Mouse (Mus musculus): ENCODE results near the gene Macrod2. TPM values are rescaled to one million over a fixed set of nuclear protein-coding genes. Genes with fewer than 3 reads are reported as not detected.

Macrod2 gene
- polyA plus RNA-seq, 1 experiment from 2014 or later: 31.9 TPM

GRCm38 (mm10) chr2:142267836-142268235, 1872.7 kb downstream of the Macrod2 start:
- 54% methylated on average over 2 of the region's 2 CpGs for WGBS
- no peak overlapping the region for H3K4me3 ChIP-seq (ENCODE audit: low read depth, low read length)
- no peaks in the 10 kb centered on the region for H3K27me3 ChIP-seq (ENCODE audit: control insufficient read depth, insufficient read depth, low read length)
- no peak overlapping the region for H3K27ac ChIP-seq (replicated peaks)
- DNase-seq (ENCODE audit: low spot score): no peak
- no peaks in the 10 kb centered on the region for H3K9me3 ChIP-seq (ENCODE audit: control insufficient read depth, low read length)
- TF ChIP-seq CTCF (IDR thresholded peaks at IDR 0.05; ENCODE audit: low read depth): no peak
- no peak for TF ChIP-seq EP300 (optimal IDR thresholded peaks at IDR 0.05)
- ATAC-seq (ENCODE audit: low FRiP score, low TSS enrichment): no peak
- H3K4me1 ChIP-seq (replicated peaks; ENCODE audit: control insufficient read depth, insufficient read depth): no peaks in the 10 kb centered on the region
- no peaks in the 10 kb centered on the region for H3K36me3 ChIP-seq (ENCODE audit: control insufficient read depth, insufficient read depth, low read length)
- no peak overlapping the region for H3K4me2 ChIP-seq (replicated peaks; ENCODE audit: low read depth)
- H3K9ac ChIP-seq (ENCODE audit: low read length): no peak overlapping the region

GRCm38 (mm10) chr2:142286761-142287160, 1891.7 kb downstream of the Macrod2 start:
- no peaks in the 10 kb centered on the region for H3K27me3 ChIP-seq (ENCODE audit: control insufficient read depth, insufficient read depth, low read length)
- no peaks in the 10 kb centered on the region for H3K9me3 ChIP-seq (ENCODE audit: control insufficient read depth, low read length)
- no peak overlapping the region for H3K9ac ChIP-seq (ENCODE audit: low read length)
- TF ChIP-seq CTCF (IDR thresholded peaks at IDR 0.05; ENCODE audit: low read depth) (no peak), EP300 (optimal IDR thresholded peaks at IDR 0.05) (no peak)
- no peak overlapping the region for H3K4me3 ChIP-seq (ENCODE audit: low read depth, low read length)
- DNase-seq (ENCODE audit: low spot score): no peak
- ATAC-seq (ENCODE audit: low FRiP score, low TSS enrichment): no peak
- no peak overlapping the region for H3K4me2 ChIP-seq (replicated peaks; ENCODE audit: low read depth)
- no peaks in the 10 kb centered on the region for H3K36me3 ChIP-seq (ENCODE audit: control insufficient read depth, insufficient read depth, low read length)
- WGBS: 48% methylated on average over 1 of the region's 1 CpGs
- no peak overlapping the region for H3K27ac ChIP-seq (replicated peaks)
- no peaks in the 10 kb centered on the region for H3K4me1 ChIP-seq (replicated peaks; ENCODE audit: control insufficient read depth, insufficient read depth)

- Histone ChIP-seq H3K36me3 (ENCODE audit: control insufficient read depth, insufficient read depth, low read length) (no peaks in the 10 kb centered on the region), H3K4me2 (replicated peaks; ENCODE audit: low read depth) (no peak overlapping the region), H3K27ac (replicated peaks) (no peak overlapping the region), H3K9ac (ENCODE audit: low read length) (no peak overlapping the region), H3K4me1 (replicated peaks; ENCODE audit: control insufficient read depth, insufficient read depth) (no peaks in the 10 kb centered on the region), H3K27me3 (ENCODE audit: control insufficient read depth, insufficient read depth, low read length) (no peaks in the 10 kb centered on the region), H3K4me3 (ENCODE audit: low read depth, low read length) (no peak overlapping the region), H3K9me3 (ENCODE audit: control insufficient read depth, low read length) (no peaks in the 10 kb centered on the region)
- TF ChIP-seq EP300 (optimal IDR thresholded peaks at IDR 0.05) (no peak), CTCF (IDR thresholded peaks at IDR 0.05; ENCODE audit: low read depth) (no peak)
- DNase-seq (ENCODE audit: low spot score) (no peak), ATAC-seq (ENCODE audit: low FRiP score, low TSS enrichment) (no peak)
- 77% methylated on average over 4 of the region's 4 CpGs for WGBS
Measured at GRCm38 (mm10) chr2:142294831-142295230, 1899.7 kb downstream of the Macrod2 start.

GRCm38 (mm10) chr2:142303098-142303911, 1908.2 kb downstream of the Macrod2 start:
- H3K4me2 ChIP-seq (replicated peaks; ENCODE audit: low read depth): no peak overlapping the region
- no peaks in the 10 kb centered on the region for H3K27me3 ChIP-seq (ENCODE audit: control insufficient read depth, insufficient read depth, low read length)
- H3K36me3 ChIP-seq (ENCODE audit: control insufficient read depth, insufficient read depth, low read length): no peaks in the 10 kb centered on the region
- H3K4me1 ChIP-seq (replicated peaks; ENCODE audit: control insufficient read depth, insufficient read depth): no peaks in the 10 kb centered on the region
- DNase-seq (ENCODE audit: low spot score): no peak
- no peak for TF ChIP-seq EP300 (optimal IDR thresholded peaks at IDR 0.05)
- 32% methylated on average over 2 of the region's 2 CpGs for WGBS
- H3K27ac ChIP-seq (replicated peaks): no peak overlapping the region
- H3K9ac ChIP-seq (ENCODE audit: low read length): no peak overlapping the region
- ATAC-seq (ENCODE audit: low FRiP score, low TSS enrichment): no peak
- H3K4me3 ChIP-seq (ENCODE audit: low read depth, low read length): no peak overlapping the region
- no peaks in the 10 kb centered on the region for H3K9me3 ChIP-seq (ENCODE audit: control insufficient read depth, low read length)

GRCm38 (mm10) chr2:142303912-142304182, 1908.7 kb downstream of the Macrod2 start:
- Histone ChIP-seq H3K36me3 (ENCODE audit: control insufficient read depth, insufficient read depth, low read length) (no peaks in the 10 kb centered on the region), H3K9me3 (ENCODE audit: control insufficient read depth, low read length) (no peaks in the 10 kb centered on the region), H3K9ac (ENCODE audit: low read length) (no peak overlapping the region), H3K4me3 (ENCODE audit: low read depth, low read length) (no peak overlapping the region), H3K27ac (replicated peaks) (no peak overlapping the region), H3K27me3 (ENCODE audit: control insufficient read depth, insufficient read depth, low read length) (no peaks in the 10 kb centered on the region), H3K4me1 (replicated peaks; ENCODE audit: control insufficient read depth, insufficient read depth) (no peaks in the 10 kb centered on the region), H3K4me2 (replicated peaks; ENCODE audit: low read depth) (no peak overlapping the region)
- DNase-seq (ENCODE audit: low spot score): no peak
- no peak for ATAC-seq (ENCODE audit: low FRiP score, low TSS enrichment)
- WGBS: 67% methylated on average over 2 of the region's 2 CpGs
- TF ChIP-seq CTCF (IDR thresholded peaks at IDR 0.05; ENCODE audit: low read depth) (no peak), EP300 (optimal IDR thresholded peaks at IDR 0.05) (no peak)

- Histone ChIP-seq H3K9me3 (ENCODE audit: control insufficient read depth, low read length) (no peaks in the 10 kb centered on the region), H3K4me2 (replicated peaks; ENCODE audit: low read depth) (no peak overlapping the region), H3K27ac (replicated peaks) (no peak overlapping the region), H3K36me3 (ENCODE audit: control insufficient read depth, insufficient read depth, low read length) (no peaks in the 10 kb centered on the region), H3K27me3 (ENCODE audit: control insufficient read depth, insufficient read depth, low read length) (no peaks in the 10 kb centered on the region), H3K9ac (ENCODE audit: low read length) (no peak overlapping the region), H3K4me1 (replicated peaks; ENCODE audit: control insufficient read depth, insufficient read depth) (no peaks in the 10 kb centered on the region), H3K4me3 (ENCODE audit: low read depth, low read length) (no peak overlapping the region)
- ATAC-seq (ENCODE audit: low FRiP score, low TSS enrichment): no peak
- WGBS: 60% methylated on average over 3 of the region's 3 CpGs
- DNase-seq (ENCODE audit: low spot score): no peak
- TF ChIP-seq CTCF (IDR thresholded peaks at IDR 0.05; ENCODE audit: low read depth) (no peak), EP300 (optimal IDR thresholded peaks at IDR 0.05) (no peak)
Measured at GRCm38 (mm10) chr2:142323158-142323557, 1928.0 kb downstream of the Macrod2 start.

Data from stomach, postnatal 0 days (tissue).